Mouse (Mus musculus) ZHBTc4 (cell line): ENCODE measurements around the gene She.

ENCODE experiments used
- DNase-seq: peaks from one replicate; pipeline ENCODE4 v3.0.0-alpha.2; 2011; ENCODE audit warnings: low read depth, low spot score

The She gene

GRCm38 (mm10) chr3:89830815-89831591 is at the start of gene She:
She (plus strand) TSS chr3:89831370.
- peak; percentile 58 for DNase-seq

DNA sequence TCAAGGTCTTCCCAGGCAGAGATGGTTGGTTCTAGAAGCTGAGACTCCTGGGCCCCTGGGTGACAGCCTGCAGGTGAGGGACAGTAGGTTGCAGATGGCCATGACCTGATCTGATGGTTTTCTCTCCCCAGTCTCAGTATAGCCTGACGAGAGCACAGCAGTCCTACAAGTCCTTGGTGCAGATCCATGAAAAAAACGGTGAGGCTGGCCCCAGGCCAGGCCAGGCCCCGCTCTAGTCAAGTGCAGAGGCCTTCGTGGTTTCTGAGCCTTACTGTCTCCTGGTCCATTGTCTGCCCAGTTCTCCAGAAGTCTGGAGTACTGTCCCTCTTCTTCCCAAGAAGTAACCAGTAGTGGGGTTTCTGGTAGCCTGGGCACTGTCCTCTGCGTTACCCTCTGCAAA is 49.5 kb upstream of the She start:
- DNase-seq = no peak

DNA sequence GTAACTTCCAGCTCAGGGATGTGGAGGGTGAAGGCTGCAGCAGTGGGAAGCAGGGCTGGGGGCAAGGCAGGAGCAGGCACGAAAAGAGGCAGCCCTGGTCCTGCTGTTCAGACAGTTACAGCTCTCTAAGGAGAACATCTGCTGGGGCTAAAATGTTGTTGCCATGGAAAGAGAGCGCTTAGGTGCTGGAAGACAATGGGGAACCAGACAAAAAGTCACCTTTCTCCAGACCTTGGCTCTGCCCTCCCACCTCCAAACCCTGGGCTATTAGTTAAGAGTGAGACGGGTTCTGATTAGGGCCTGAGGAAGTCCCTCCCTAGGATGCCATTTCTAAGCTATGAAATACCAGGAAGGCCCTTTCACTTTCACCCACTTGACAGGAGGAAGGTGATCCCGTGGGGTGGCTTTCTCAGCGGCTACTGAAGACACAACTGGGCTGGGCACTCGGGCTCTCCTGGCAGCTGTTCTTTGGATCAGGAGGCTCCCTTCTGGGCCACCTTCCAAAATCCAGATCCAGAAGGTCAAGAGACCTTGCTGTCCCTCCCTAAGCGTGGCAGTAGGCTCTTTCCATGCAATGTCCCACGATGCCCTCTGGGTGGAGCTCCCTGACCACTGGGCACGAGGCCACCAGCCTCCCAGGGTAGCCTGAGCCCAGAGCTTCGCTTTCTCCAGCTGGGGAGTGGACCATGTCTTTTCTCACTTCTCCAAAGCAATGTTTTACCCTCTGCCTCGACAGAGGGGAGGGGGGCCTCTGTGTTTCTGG is 46.0 kb upstream of the She start:
- peak; percentile 70 for DNase-seq

DNA sequence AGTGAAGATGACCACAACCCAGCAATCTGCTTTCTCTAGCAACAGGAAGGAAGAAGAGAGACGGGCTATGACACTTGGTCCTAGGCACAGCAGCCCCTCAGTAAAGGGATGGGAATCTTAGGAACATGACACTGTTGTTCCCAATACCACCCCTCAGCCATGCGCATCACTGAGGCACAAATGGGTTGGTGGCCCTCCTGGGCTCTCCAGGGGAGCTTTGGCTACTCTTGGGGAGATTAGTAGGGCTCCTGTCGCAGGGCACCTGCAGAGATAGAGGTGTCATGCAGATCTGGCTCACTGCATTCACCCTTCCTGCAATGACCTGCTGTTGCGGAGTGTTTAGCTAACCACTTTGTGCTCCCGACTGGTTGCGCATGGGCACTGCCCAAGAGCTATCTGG is 44.9 kb upstream of the She start:
- DNase-seq = no peak

DNA sequence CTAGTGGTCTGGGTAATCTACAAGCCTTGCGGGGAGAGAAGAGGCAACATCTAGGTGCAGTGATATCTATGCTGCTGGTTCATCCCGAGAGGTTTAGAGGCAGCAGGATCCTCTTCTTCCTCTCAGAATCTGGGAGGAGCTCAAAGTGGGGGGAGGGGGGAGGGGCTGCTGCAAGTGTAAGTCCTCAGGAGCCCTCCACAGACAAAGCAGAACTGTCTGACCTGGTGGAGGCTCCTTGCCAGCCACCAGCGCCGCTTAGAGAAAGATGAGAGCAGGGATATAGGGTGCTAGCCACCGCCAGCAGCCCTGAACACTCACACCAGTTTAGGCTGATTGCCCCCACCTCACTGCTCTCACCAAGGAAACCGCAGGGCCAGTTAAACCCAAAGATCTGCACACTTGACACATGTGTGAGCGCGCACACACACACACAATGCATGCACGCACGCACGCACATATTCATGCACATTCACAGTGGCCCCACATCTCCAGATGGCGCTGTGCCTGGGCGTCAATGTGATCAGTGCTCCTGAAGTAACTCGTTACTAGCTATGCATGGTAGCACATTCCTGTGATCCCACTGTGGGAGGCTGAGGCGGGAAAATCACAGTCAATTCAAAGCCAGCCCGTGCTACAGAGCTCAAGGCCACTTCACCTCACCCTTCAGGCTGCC is 42.4 kb upstream of the She start:
- peak; percentile 76 for DNase-seq

DNA sequence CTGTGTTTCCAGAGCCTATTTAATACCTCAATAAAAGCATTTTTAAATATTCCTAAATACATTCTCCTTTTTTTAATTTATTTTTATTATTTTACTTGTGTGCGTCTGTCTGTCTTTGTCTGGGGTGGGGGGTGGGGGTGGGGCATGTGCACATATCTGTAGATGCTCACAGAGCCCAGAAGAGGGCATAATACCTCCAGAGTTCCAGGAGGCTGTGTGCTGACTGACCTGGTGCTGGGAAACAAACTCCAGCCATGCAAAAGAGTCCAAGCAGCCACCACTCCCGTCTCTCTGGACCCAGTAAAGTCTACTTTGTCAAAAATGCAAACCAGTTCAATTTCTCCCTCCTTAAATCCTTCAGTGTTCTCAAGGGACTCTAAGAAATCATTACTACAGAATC is 36.6 kb upstream of the She start:
- peak; percentile 74 for DNase-seq

- peak; percentile 85 for DNase-seq
Measured at GRCm38 (mm10) chr3:89795746-89796145, 35.4 kb upstream of the She start.

GRCm38 (mm10) chr3:89796358-89796757 is 34.8 kb upstream of the She start:
- no peak for DNase-seq

GRCm38 (mm10) chr3:89798518-89798917 is 32.7 kb upstream of the She start:
- DNase-seq = no peak

- peak; percentile 87 for DNase-seq
Measured at GRCm38 (mm10) chr3:89799476-89799875, 31.7 kb upstream of the She start.

GRCm38 (mm10) chr3:89800078-89800477 is 31.1 kb upstream of the She start:
- DNase-seq = peak; percentile 95

GRCm38 (mm10) chr3:89800774-89801506 is 30.2 kb upstream of the She start:
- DNase-seq = peak; percentile 81

GRCm38 (mm10) chr3:89801507-89801847 is 29.7 kb upstream of the She start:
- peak; percentile 90 for DNase-seq

DNA sequence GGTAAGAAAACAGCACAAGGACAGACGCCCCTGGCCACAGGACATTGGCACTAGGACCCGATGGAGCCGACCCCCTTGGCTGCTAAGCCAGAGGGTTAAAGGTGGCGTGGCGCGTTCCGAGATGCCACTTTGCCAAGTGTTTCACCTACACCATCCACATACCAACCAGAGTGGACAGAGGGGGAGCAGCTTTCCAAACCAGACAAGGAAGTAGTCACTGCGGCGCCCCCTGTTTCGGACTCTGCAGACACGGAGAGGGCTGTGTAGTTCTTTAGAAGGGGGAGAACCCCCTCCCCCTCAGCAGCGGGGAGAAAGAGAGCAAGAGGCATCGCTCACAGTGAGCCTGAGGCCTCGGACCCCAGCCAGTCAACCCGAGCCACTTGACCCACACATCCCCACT is 28.3 kb upstream of the She start:
- DNase-seq = no peak

GRCm38 (mm10) chr3:89805179-89805578 is 26.0 kb upstream of the She start:
- DNase-seq = peak; percentile 49

GRCm38 (mm10) chr3:89806751-89807150 is 24.4 kb upstream of the She start:
- DNase-seq = peak; percentile 79

- no peak for DNase-seq
Measured at GRCm38 (mm10) chr3:89807171-89807570, 24.0 kb upstream of the She start.

DNA sequence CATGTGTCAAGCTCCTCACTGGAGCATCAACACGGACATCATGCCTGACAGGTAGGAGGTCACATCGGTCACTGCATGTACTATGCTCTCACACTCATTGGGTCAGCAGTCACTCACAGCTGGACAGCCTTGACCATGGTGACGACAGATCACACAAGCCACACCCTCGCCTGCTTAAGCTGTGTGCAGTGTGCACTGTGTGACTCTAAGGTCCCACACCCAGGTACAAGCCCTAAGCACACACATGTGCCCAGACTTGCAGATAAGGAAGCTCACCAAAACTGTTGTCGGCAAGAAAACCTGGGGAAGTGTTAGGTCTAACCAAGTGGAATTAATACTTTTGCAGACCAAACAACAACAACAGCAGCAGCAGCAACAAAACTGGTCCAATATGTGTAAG is 23.3 kb upstream of the She start:
- DNase-seq = no peak

DNA sequence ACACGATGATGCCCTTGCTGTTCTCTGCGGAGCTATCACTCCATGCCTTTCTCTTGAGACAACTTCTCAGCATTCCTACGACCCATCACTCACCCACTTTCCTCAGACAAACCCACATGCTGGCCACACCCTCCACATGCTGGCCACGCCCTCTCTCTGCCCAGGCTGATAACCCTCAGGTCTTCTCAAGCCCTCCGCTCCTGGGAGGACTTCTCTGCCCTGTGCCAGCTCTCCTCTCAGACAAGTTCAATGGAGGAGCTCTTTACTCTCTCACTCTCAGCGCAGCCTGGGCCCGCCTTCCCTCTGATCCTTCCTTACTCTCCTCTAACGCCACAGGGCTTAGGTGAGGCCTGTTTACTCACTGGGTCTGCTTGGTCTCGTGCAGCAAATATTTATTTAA is 22.5 kb upstream of the She start:
- DNase-seq = peak; percentile 81

GRCm38 (mm10) chr3:89810841-89811240 is 20.3 kb upstream of the She start:
- DNase-seq = peak; percentile 53

DNA sequence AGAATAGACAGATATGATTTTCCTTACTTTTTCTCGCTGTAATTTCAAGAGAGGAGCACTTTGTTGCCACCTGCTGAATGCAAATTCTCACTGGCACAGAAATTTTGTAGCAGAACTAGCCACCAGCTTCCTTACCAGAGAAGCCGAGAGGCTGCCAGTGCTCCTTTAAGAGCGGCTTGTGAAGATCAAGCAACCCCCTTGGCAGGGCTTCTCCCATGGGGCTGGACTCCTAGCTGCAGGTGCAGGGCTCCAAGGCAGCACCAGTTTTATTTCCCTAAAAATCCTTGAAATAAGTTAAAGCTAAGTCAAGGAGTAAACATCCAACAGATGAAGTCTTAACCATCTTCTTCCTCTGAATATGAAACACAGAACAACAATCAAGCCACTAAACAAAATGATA is 19.0 kb upstream of the She start:
- no peak for DNase-seq

DNA sequence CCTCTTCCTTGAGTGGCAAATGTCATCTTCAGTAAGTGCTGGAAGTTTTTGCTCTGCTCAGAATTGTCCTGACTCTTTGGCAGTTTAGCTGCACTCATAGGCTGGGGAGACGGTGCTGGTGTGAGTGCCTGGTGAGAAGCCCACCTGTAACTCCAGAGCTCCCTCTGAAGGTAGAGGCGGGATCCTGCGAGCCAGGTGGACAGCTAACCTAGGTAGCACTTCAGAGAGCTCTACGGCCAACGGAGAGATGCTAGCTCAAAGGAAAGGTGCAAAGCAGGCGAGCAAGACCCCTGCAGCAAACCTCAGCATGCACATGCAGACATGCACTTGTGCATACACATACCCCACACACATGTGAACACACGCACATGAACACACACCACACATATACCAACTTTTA is 17.1 kb upstream of the She start:
- DNase-seq = peak; percentile 47
